Comparison of ENCODE assay signal across 22 mouse cellular contexts in the genomic region with DNA sequence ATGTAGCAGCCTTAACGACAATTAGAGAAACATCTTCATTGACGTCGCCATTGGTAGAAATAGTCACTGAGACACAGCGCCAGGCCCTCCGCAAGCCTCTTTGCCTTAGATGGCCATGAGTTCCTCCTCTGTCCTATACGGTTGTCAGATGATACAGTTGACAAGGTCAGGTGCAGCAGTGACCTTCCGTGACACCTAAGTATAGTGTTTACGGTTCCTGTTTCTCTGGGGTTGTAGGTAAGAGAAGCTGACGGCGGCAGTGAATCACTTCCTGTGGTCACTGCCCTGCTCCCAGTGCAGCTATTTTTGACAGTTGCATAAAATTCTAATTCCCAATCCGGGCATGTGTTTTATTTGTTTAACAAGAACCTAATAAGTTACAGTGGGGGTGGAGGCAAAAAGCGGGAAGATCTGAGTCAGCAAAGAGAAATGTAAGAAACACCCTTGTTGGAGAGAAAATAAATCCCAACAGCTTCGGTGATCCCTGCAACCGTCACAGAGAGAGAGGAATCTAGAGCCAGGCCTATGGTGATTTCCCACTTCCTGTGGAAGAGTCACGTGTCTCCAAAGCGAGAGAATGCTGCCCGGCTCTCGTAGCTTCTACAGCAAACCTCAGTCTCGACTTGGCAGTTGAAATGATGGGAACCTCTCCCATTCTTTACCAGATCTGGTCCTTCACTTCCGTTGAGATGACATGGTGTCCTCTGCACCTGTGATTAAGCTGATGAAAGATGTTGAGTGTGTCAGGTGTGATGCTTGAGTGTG. TPM values are rescaled to one million over a fixed set of nuclear protein-coding genes. Genes with fewer than 3 reads are reported as not detected.
DNase-seq lines count a peak whose midpoint lies in the region; ATAC-seq and TF ChIP-seq lines count a peak whose summit lies in the region.
"Had no signal": no experiment of that assay in that cellular context is flagged by ENCODE, and none has a peak within 500 bp of the region (broad histone marks: within the 10 kb centered on the region; RNA-seq: fewer than 3 reads in every experiment).

No protein-coding gene starts in this region.

- no peak overlapping the region for H3K4me3 ChIP-seq in C2C12 (ENCODE audit: insufficient read depth, poor library complexity, severe bottlenecking)
- no peak overlapping the region for H3K4me3 ChIP-seq in embryonic fibroblast, embryonic 13.5 days (ENCODE audit: insufficient read depth, low read length)
- no peak overlapping the region for H3K4me3 ChIP-seq in myocyte
- no peak overlapping the region for H3K4me3 ChIP-seq in forebrain, embryonic 12.5 days (replicated peaks)
- H3K4me3 ChIP-seq: heart, adult 2 months; hindbrain, embryonic 10.5 days; layer of hippocampus, adult 2 months; midbrain, embryonic 15.5 days had no signal

- no peak for TF ChIP-seq CTCF in C2C12 (IDR thresholded peaks at IDR 0.05; ENCODE audit: control insufficient read depth, insufficient read depth, insufficient read length)
- no peak for TF ChIP-seq CTCF in embryonic fibroblast, embryonic 13.5 days (IDR thresholded peaks at IDR 0.05; ENCODE audit: borderline replicate concordance, insufficient read depth, low read length)

- no peaks in the 10 kb centered on the region for H3K36me3 ChIP-seq in C2C12 (ENCODE audit: control insufficient read depth, insufficient read depth)
- H3K36me3 ChIP-seq in myocyte (ENCODE audit: control insufficient read depth, insufficient read depth), result no peaks in the 10 kb centered on the region
- no peaks in the 10 kb centered on the region for H3K36me3 ChIP-seq in forebrain, embryonic 12.5 days (replicated peaks)
- H3K36me3 ChIP-seq: hindbrain, embryonic 10.5 days; midbrain, embryonic 15.5 days had no signal

- H3K9me3 ChIP-seq in forebrain, embryonic 12.5 days, result no peaks in the 10 kb centered on the region
- H3K9me3 ChIP-seq: hindbrain, embryonic 10.5 days; midbrain, embryonic 15.5 days had no signal

- H3K4me1 ChIP-seq in embryonic fibroblast, embryonic 13.5 days (ENCODE audit: control insufficient read depth, insufficient read depth, low read length), result peaks cover 5% of the 10 kb centered on the region; the same call in 1 of the 2 replicates
- H3K4me1 ChIP-seq in forebrain, embryonic 12.5 days, result no peaks in the 10 kb centered on the region
- H3K4me1 ChIP-seq: midbrain, embryonic 15.5 days had no signal

- no peak overlapping the region for H3K9ac ChIP-seq in forebrain, embryonic 12.5 days
- H3K9ac ChIP-seq: lung, embryonic 14.5 days; midbrain, embryonic 15.5 days had no signal

- no peak for TF ChIP-seq POLR2A in embryonic fibroblast, embryonic 13.5 days (IDR thresholded peaks at IDR 0.05; ENCODE audit: low read depth, low read length)
- no peak for TF ChIP-seq POLR2A in myocyte (IDR thresholded peaks at IDR 0.05; ENCODE audit: insufficient read length, low read depth)

- ATAC-seq in forebrain, embryonic 12.5 days (ENCODE audit: low FRiP score), result no peak
- ATAC-seq: midbrain, embryonic 15.5 days had no signal

- H3K27me3 ChIP-seq in C2C12 (ENCODE audit: control insufficient read depth, insufficient read depth, insufficient read length), result no peaks in the 10 kb centered on the region
- no peaks in the 10 kb centered on the region for H3K27me3 ChIP-seq in myocyte (ENCODE audit: control insufficient read depth, insufficient read depth, insufficient read length)
- H3K27me3 ChIP-seq in forebrain, embryonic 12.5 days, result no peaks in the 10 kb centered on the region
- H3K27me3 ChIP-seq: midbrain, embryonic 15.5 days had no signal

- H3K79me2 ChIP-seq in C2C12 (ENCODE audit: control insufficient read depth, insufficient read depth) (no peaks in the 10 kb centered on the region), myocyte (ENCODE audit: control insufficient read depth, insufficient read depth) (no peaks in the 10 kb centered on the region)

- H3K4me2 ChIP-seq in myocyte (ENCODE audit: low read depth), result peak overlapping the region; percentile 39
- H3K4me2 ChIP-seq in forebrain, embryonic 12.5 days, result no peak overlapping the region
- H3K4me2 ChIP-seq: lung, embryonic 14.5 days; midbrain, embryonic 15.5 days had no signal

- peak; percentile 78 for DNase-seq in 416B (ENCODE audit: low read depth)
- DNase-seq in gastrocnemius, adult 8-10 months (ENCODE audit: low spot score in 2 of 2), result no peak
- no peak for DNase-seq in spleen, postnatal 14 days (ENCODE audit: low spot score in 2 of 2)
- DNase-seq: adrenal gland, postnatal 10 days; cerebellum, adult 9-11 months; gastrocnemius, postnatal 10 days; heart, adult 2 months; kidney, adult 11 months; left cerebral cortex, postnatal 4 days; liver; lung, embryonic 14.5 days; right cerebral cortex, postnatal 25 days; thymus, adult 2 months had no signal

- H3ac ChIP-seq in C2C12 (ENCODE audit: control insufficient read depth, insufficient read length, low read depth), result no peak overlapping the region
- no peak overlapping the region for H3ac ChIP-seq in myocyte (ENCODE audit: control insufficient read depth, insufficient read length)

- no peaks in the 10 kb centered on the region for H3K79me3 ChIP-seq in C2C12 (ENCODE audit: low read depth)

- H3K27ac ChIP-seq in embryonic fibroblast, embryonic 13.5 days (ENCODE audit: insufficient read depth, low read length), result peak overlapping the region; percentile 5; the same call in 1 of the 2 replicates
- H3K27ac ChIP-seq in forebrain, embryonic 12.5 days, result no peak overlapping the region
- H3K27ac ChIP-seq: heart, adult 2 months; hindbrain, embryonic 10.5 days; kidney, postnatal 0 days; layer of hippocampus, adult 2 months; macrophage; midbrain, embryonic 15.5 days had no signal

- WGBS in forebrain, embryonic 12.5 days, result 92% methylated on average over 20 of the region's 20 CpGs

TF ChIP-seq in C2C12, 6 proteins besides CTCF, POLR2A, EP300 and RAD21:
- TF ChIP-seq FOSL1 (IDR thresholded peaks at IDR 0.05; ENCODE audit: insufficient read depth, low read length, poor library complexity, severe bottlenecking), result no peak
- peak; percentile 64 for TF ChIP-seq MYOD1 (IDR thresholded peaks at IDR 0.05; ENCODE audit: control insufficient read depth, insufficient read length, low read depth)
- peak; percentile 21 for TF ChIP-seq MAX (IDR thresholded peaks at IDR 0.05)
- TF ChIP-seq USF1 (IDR thresholded peaks at IDR 0.05; ENCODE audit: low read depth), result peak; percentile 90
- no peak for TF ChIP-seq MYOG (IDR thresholded peaks at IDR 0.05; ENCODE audit: control insufficient read depth, extremely low read depth, insufficient read length)
- no peak for TF ChIP-seq CEBPB (IDR thresholded peaks at IDR 0.05; ENCODE audit: low read depth)

TF ChIP-seq in myocyte, 11 proteins besides CTCF, POLR2A, EP300 and RAD21:
- TF ChIP-seq USF1 (IDR thresholded peaks at IDR 0.05; ENCODE audit: low read depth) (peak; percentile 78), MYOD1 (IDR thresholded peaks at IDR 0.05; ENCODE audit: control insufficient read depth in 1 of 3, insufficient read length in 2 of 3, low read depth in 2 of 3) (peak in 1 of 3 experiments; percentile 65), MAX (IDR thresholded peaks at IDR 0.05; ENCODE audit: low read depth) (no peak)

RNA-seq across cellular contexts. Expression of gene Erg, which starts 25.8 kb away (rescaled TPM):
- 0.05 TPM for polyA plus RNA-seq in C2C12 (2012; fragmentation: generic; extraction: Trizol)
- 6.1 and 17.6 TPM in 2 replicates for polyA plus RNA-seq in embryonic fibroblast, embryonic 13.5 days (2011; ENCODE audit: insufficient read length, low read depth, missing spikeins)
- 0.04 TPM for polyA plus RNA-seq in myocyte (2012; fragmentation: generic; extraction: Trizol)
- total RNA-seq in gastrocnemius, adult 8-10 months (2022), result 1 to 10 TPM; 5.7 to 9.8 (median 8.2) TPM
- 2.5 and 3.4 TPM in 2 replicates for polyA plus RNA-seq in forebrain, embryonic 12.5 days (2016; fragmentation: Nextera tagmentation; extraction: Ambion mirVana)
